Mouse (Mus musculus): ENCODE data around the gene Lrrc27. TPM values are rescaled to one million over a fixed set of nuclear protein-coding genes. Genes with fewer than 3 reads are reported as not detected.

The Lrrc27 gene
- total and polyA plus RNA-seq, 3 experiments, result 0.21 TPM; not detected in 2

- Histone ChIP-seq H3K27ac (ENCODE audit: insufficient read depth, low read depth) (no peak overlapping the region), H3K27me3 (replicated peaks) (peaks cover 79% of the 10 kb centered on the region), H3K4me3 (replicated peaks in 1 of 3; ENCODE audit: low read depth in 2 of 3, low read length in 2 of 3, poor library complexity in 1 of 3) (no peak overlapping the region), H3K9ac (ENCODE audit: insufficient read depth, low read depth) (no peak overlapping the region), H3K36me3 (replicated peaks in 1 of 2; ENCODE audit: control insufficient read depth in 1 of 2, insufficient read depth in 1 of 2, low read length in 1 of 2) (no peaks in the 10 kb centered on the region), H3K4me2 (ENCODE audit: insufficient read depth, low read depth, poor library complexity, severe bottlenecking) (no peak overlapping the region), H3K79me2 (replicated peaks; ENCODE audit: control insufficient read depth, extremely low read depth, insufficient read depth, poor library complexity, severe bottlenecking) (no peaks in the 10 kb centered on the region), H3K9me3 (replicated peaks; ENCODE audit: low read length) (no peaks in the 10 kb centered on the region), H3K4me1 (ENCODE audit: control insufficient read depth in 1 of 2, insufficient read depth in 2 of 2) (peaks cover 0 to 12% of the 10 kb centered on the region in 2 experiments; a peak in 2 of 4 replicates)
- in situ Hi-C loops (cut with MboI; ENCODE audit: low pct_ligation_motif_present, low pct_unique_long_range_greater_than_20kb, low sequenced_read_pairs) (no loop called here), dilution Hi-C loops (cut with MboI; ENCODE audit: extremely low pct_ligation_motif_present, extremely low pct_unique_long_range_greater_than_20kb, low sequenced_read_pairs) (no loop called here)
- no peak for DNase-seq (ENCODE audit: extremely low read depth)
- no peak for TF ChIP-seq ZNF384 (IDR thresholded peaks at IDR 0.05; ENCODE audit: low read depth, low read length)
- TF ChIP-seq USF2 (conservative IDR thresholded peaks at IDR 0.05; ENCODE audit: low read depth, low read length), result no peak
- TF ChIP-seq CHD1 (IDR thresholded peaks at IDR 0.05; ENCODE audit: low read depth, low read length), result no peak
- TF ChIP-seq MYC (IDR thresholded peaks at IDR 0.05; ENCODE audit: low read depth, low read length), result no peak
- no peak for TF ChIP-seq BHLHE40 (IDR thresholded peaks at IDR 0.05; ENCODE audit: low read depth, low read length)
- no peak for TF ChIP-seq SIN3A (IDR thresholded peaks at IDR 0.05; ENCODE audit: low read length)
- no peak for TF ChIP-seq HCFC1 (IDR thresholded peaks at IDR 0.05; ENCODE audit: low read depth, low read length)
These were observed 4.3 kb downstream of the Lrrc27 start for GRCm38 (mm10) chr7:139217046-139217445.

- DNase-seq (ENCODE audit: extremely low read depth), result no peak
- no peak overlapping the region for H3K4me3 ChIP-seq (replicated peaks in 1 of 3; ENCODE audit: low read depth in 2 of 3, low read length in 2 of 3, poor library complexity in 1 of 3)
These were observed 6.0 kb downstream of the Lrrc27 start for GRCm38 (mm10) chr7:139218641-139219415.

More at GRCm38 (mm10) chr7:139218641-139219415, 6.0 kb downstream of the Lrrc27 start:
- H3K4me2 ChIP-seq (ENCODE audit: insufficient read depth, low read depth, poor library complexity, severe bottlenecking), result no peak overlapping the region
- dilution Hi-C loops (cut with MboI; ENCODE audit: extremely low pct_ligation_motif_present, extremely low pct_unique_long_range_greater_than_20kb, low sequenced_read_pairs), result no loop called here
- no peak overlapping the region for H3K27ac ChIP-seq (ENCODE audit: insufficient read depth, low read depth)
- in situ Hi-C loops (cut with MboI; ENCODE audit: low pct_ligation_motif_present, low pct_unique_long_range_greater_than_20kb, low sequenced_read_pairs), result no loop called here
- TF ChIP-seq GABPA (IDR thresholded peaks at IDR 0.05; ENCODE audit: insufficient replicate concordance, low read depth, low read length), result no peak
- TF ChIP-seq SMC3 (IDR thresholded peaks at IDR 0.05; ENCODE audit: low read depth, low read length), result no peak
- TF ChIP-seq UBTF (IDR thresholded peaks at IDR 0.05; ENCODE audit: low read depth, low read length), result no peak
- no peak for TF ChIP-seq MAFK (IDR thresholded peaks at IDR 0.05; ENCODE audit: insufficient replicate concordance, low read length)
- no peak for TF ChIP-seq HCFC1 (IDR thresholded peaks at IDR 0.05; ENCODE audit: low read depth, low read length)
- no peak for TF ChIP-seq PAX5 (IDR thresholded peaks at IDR 0.05; ENCODE audit: low read length)
- TF ChIP-seq KAT2A (IDR thresholded peaks at IDR 0.05; ENCODE audit: insufficient replicate concordance, low read length), result no peak
- no peak for TF ChIP-seq ETS1 (conservative IDR thresholded peaks at IDR 0.05; ENCODE audit: low read depth, low read length)
- TF ChIP-seq RAD21 (IDR thresholded peaks at IDR 0.05; ENCODE audit: low read depth, low read length), result no peak
- no peak for TF ChIP-seq TCF12 (IDR thresholded peaks at IDR 0.05; ENCODE audit: low read depth, low read length)
- TF ChIP-seq ZMIZ1 (IDR thresholded peaks at IDR 0.05; ENCODE audit: low read depth, low read length), result no peak
- TF ChIP-seq NELFE (IDR thresholded peaks at IDR 0.05; ENCODE audit: low read depth, low read length), result no peak
- TF ChIP-seq ZKSCAN1 (IDR thresholded peaks at IDR 0.05; ENCODE audit: borderline replicate concordance, low read depth, low read length), result no peak
- TF ChIP-seq JUN (IDR thresholded peaks at IDR 0.05; ENCODE audit: insufficient read depth, low read depth, low read length), result no peak
- no peak for TF ChIP-seq JUND (conservative IDR thresholded peaks at IDR 0.05; ENCODE audit: low read depth, low read length)
- TF ChIP-seq CHD1 (IDR thresholded peaks at IDR 0.05; ENCODE audit: low read depth, low read length), result no peak
- no peaks in the 10 kb centered on the region for H3K79me2 ChIP-seq (replicated peaks; ENCODE audit: control insufficient read depth, extremely low read depth, insufficient read depth, poor library complexity, severe bottlenecking)
- 0 out of 4 replicates have a peak, but pooled peaks cover 0 to under 1% of the 10 kb centered on the region in 2 experiments for H3K4me1 ChIP-seq (ENCODE audit: control insufficient read depth in 1 of 2, insufficient read depth in 2 of 2)
- no peaks in the 10 kb centered on the region for H3K9me3 ChIP-seq (replicated peaks; ENCODE audit: low read length)
- no peaks in the 10 kb centered on the region for H3K36me3 ChIP-seq (replicated peaks in 1 of 2; ENCODE audit: control insufficient read depth in 1 of 2, insufficient read depth in 1 of 2, low read length in 1 of 2)
- no peak overlapping the region for H3K9ac ChIP-seq (ENCODE audit: insufficient read depth, low read depth)
- H3K27me3 ChIP-seq (replicated peaks), result peaks cover 88% of the 10 kb centered on the region

Measured in CH12.LX (cell line).